Mouse (Mus musculus): ENCODE results near the gene Slc16a14.

GRCm38 (mm10) chr1:84882066-84882532 lies 52.8 kb downstream of the Slc16a14 start:
- TF ChIP-seq CTCF (IDR thresholded peaks at IDR 0.05; ENCODE audit: insufficient read depth, low read depth, low read length) (no peak), POLR2A (IDR thresholded peaks at IDR 0.05; ENCODE audit: insufficient read depth, low read depth, low read length) (no peak)

Data from olfactory bulb, adult 2 months (tissue).